Mouse (Mus musculus) MEL (cell line): ENCODE measurements at regions not wholly inside any gene's neighbourhood (a gene's known extent, or its start where the extent isn't known, plus 50 kb on each side); places are given as distances from the start of the nearest gene placed in this dataset.

ENCODE experiments used
- DNase-seq: peaks from one replicate; pipeline ENCODE4 v3.0.0; 2011; ENCODE audit warnings: low read depth, low spot score
- H3K27ac ChIP-seq: 2 replicates; pipeline ENCODE4 v1.5.1; 2012; ENCODE audit warnings: low read depth, mild to moderate bottlenecking, control low read depth, low read length, moderate library complexity; ENCODE audit not compliant: control insufficient read depth
- H3K27me3 ChIP-seq, 2 experiments: fragments of 150-350 bp in 1 of 2; sonication (generic) in 1 of 2; 2 replicates each; pipeline ENCODE4 v1.6.1; 2012; ENCODE audit warnings: low read length in 2 of 2, mild to moderate bottlenecking in 2 of 2, improper control_type of control experiment in 1 of 2, moderate library complexity in 1 of 2; ENCODE audit not compliant: insufficient read depth in 2 of 2, control insufficient read depth in 1 of 2
- H3K36me3 ChIP-seq, 2 experiments: 2 replicates each; pipeline ENCODE4 v1.6.1; 2012 to 2014; ENCODE audit warnings: low read length in 2 of 2, improper control_type of control experiment in 1 of 2, inconsistent platforms in 1 of 2, mild to moderate bottlenecking in 1 of 2; ENCODE audit not compliant: insufficient read depth in 2 of 2, control insufficient read depth in 1 of 2
- H3K4me1 ChIP-seq, 2 experiments: fragments of 150-350 bp in 1 of 2; sonication (generic) in 1 of 2; 2 replicates each; pipeline ENCODE4 v1.6.1; 2012; ENCODE audit warnings: low read length in 2 of 2, improper control_type of control experiment in 1 of 2, mild to moderate bottlenecking in 1 of 2; ENCODE audit not compliant: insufficient read depth in 2 of 2, control insufficient read depth in 1 of 2
- H3K4me3 ChIP-seq, 2 experiments: fragments of 150-350 bp in 1 of 2; sonication (generic) in 1 of 2; 2 replicates each; pipeline ENCODE4 v1.5.1; 2012; ENCODE audit warnings: low read depth in 2 of 2, low read length in 2 of 2, mild to moderate bottlenecking in 2 of 2, moderate library complexity in 2 of 2, control low read depth in 1 of 2, improper control_type of control experiment in 1 of 2; ENCODE audit not compliant: control insufficient read depth in 1 of 2, insufficient read depth in 1 of 2
- H3K79me2 ChIP-seq: 2 replicates; pipeline ENCODE4 v1.6.1; 2012; ENCODE audit warnings: mild to moderate bottlenecking, low read length, moderate library complexity; ENCODE audit not compliant: control insufficient read depth, poor library complexity, insufficient read depth
- H3K9ac ChIP-seq: 2 replicates; pipeline ENCODE4 v1.6.1; 2012; ENCODE audit warnings: low read depth, mild to moderate bottlenecking, control low read depth, low read length, moderate library complexity; ENCODE audit not compliant: control insufficient read depth, poor library complexity, severe bottlenecking
- H3K9me3 ChIP-seq: fragments of 150-350 bp; sonication (generic); replicated peaks from 2 replicates; pipeline ENCODE4 v1.6.1; 2012; ENCODE audit warnings: mild to moderate bottlenecking, low read length, improper control_type of control experiment, moderate library complexity; ENCODE audit not compliant: insufficient read depth
- BHLHE40 ChIP-seq: IDR thresholded peaks from 2 replicates; pipeline ENCODE4 v1.6.1; 2012; ENCODE audit warnings: low read depth, mild to moderate bottlenecking, inconsistent platforms, low read length, improper control_type of control experiment, borderline replicate concordance
- CHD1 ChIP-seq: IDR thresholded peaks from 2 replicates; pipeline ENCODE4 v1.6.1; 2012; ENCODE audit warnings: low read depth, mild to moderate bottlenecking, inconsistent platforms, low read length, improper control_type of control experiment
- CHD2 ChIP-seq: IDR thresholded peaks from 2 replicates; pipeline ENCODE4 v1.6.1; 2011; ENCODE audit warnings: low read length, improper control_type of control experiment
- CTCF ChIP-seq, 3 experiments: IDR thresholded peaks in 2 of 3; conservative IDR thresholded peaks in 1 of 3; 2 replicates each; pipeline ENCODE4 v1.5.1; 2011 to 2012; ENCODE audit warnings: low read length in 3 of 3, low read depth in 2 of 3, mild to moderate bottlenecking in 2 of 3, improper control_type of control experiment in 1 of 3, inconsistent platforms in 1 of 3, mixed read lengths in 1 of 3, moderate library complexity in 1 of 3; ENCODE audit not compliant: control insufficient read depth in 1 of 3, insufficient read depth in 1 of 3, poor library complexity in 1 of 3, severe bottlenecking in 1 of 3
- ELF1 ChIP-seq: IDR thresholded peaks from 2 replicates; pipeline ENCODE4 v1.6.1; 2014; ENCODE audit warnings: low read depth, mild to moderate bottlenecking, inconsistent platforms, low read length, improper control_type of control experiment, moderate library complexity
- EP300 ChIP-seq, 2 experiments: IDR thresholded peaks; 2 replicates each; pipeline ENCODE4 v1.6.1; 2011; ENCODE audit warnings: improper control_type of control experiment in 2 of 2, low read length in 2 of 2, low read depth in 1 of 2, mild to moderate bottlenecking in 1 of 2
- ETS1 ChIP-seq: IDR thresholded peaks from 2 replicates; pipeline ENCODE4 v1.6.1; 2012; ENCODE audit warnings: low read depth, mild to moderate bottlenecking, inconsistent platforms, low read length, improper control_type of control experiment, moderate library complexity
- GABPA ChIP-seq: IDR thresholded peaks from 2 replicates; pipeline ENCODE4 v1.6.1; 2012; ENCODE audit warnings: low read depth, mild to moderate bottlenecking, inconsistent platforms, low read length, improper control_type of control experiment, moderate library complexity
- GATA1 ChIP-seq: IDR thresholded peaks from 2 replicates; pipeline ENCODE4 v1.6.1; 2011; ENCODE audit warnings: low read depth, low read length, improper control_type of control experiment
- KAT2A ChIP-seq: conservative IDR thresholded peaks from 2 replicates; pipeline ENCODE4 v1.6.1; 2012; ENCODE audit warnings: low read depth, low read length, improper control_type of control experiment, inconsistent platforms
- MAZ ChIP-seq: IDR thresholded peaks from 2 replicates; pipeline ENCODE4 v1.6.1; 2012; ENCODE audit warnings: low read depth, mild to moderate bottlenecking, inconsistent platforms, low read length, improper control_type of control experiment
- MEF2A ChIP-seq: IDR thresholded peaks from 2 replicates; pipeline ENCODE4 v1.6.1; 2014; ENCODE audit warnings: low read depth, mild to moderate bottlenecking, inconsistent platforms, low read length, improper control_type of control experiment; ENCODE audit not compliant: poor library complexity, insufficient replicate concordance, severe bottlenecking; ENCODE audit errors: extremely low read depth
- MXI1 ChIP-seq: IDR thresholded peaks from 2 replicates; pipeline ENCODE4 v1.6.1; 2011; ENCODE audit warnings: mild to moderate bottlenecking, low read depth, low read length, improper control_type of control experiment
- MYC ChIP-seq: IDR thresholded peaks from 2 replicates; pipeline ENCODE4 v1.6.1; 2011; ENCODE audit warnings: low read depth, mild to moderate bottlenecking, low read length, improper control_type of control experiment, moderate library complexity
- NELFE ChIP-seq: IDR thresholded peaks from 2 replicates; pipeline ENCODE4 v1.6.1; 2011; ENCODE audit warnings: low read depth, low read length, improper control_type of control experiment
- POLR2A ChIP-seq, 2 experiments: IDR thresholded peaks; 2 replicates each; pipeline ENCODE4 v1.6.1; 2011 to 2012; ENCODE audit warnings: low read length in 2 of 2, mild to moderate bottlenecking in 2 of 2, control low read depth in 1 of 2, improper control_type of control experiment in 1 of 2, low read depth in 1 of 2, moderate library complexity in 1 of 2; ENCODE audit not compliant: control insufficient read depth in 1 of 2, insufficient read depth in 1 of 2, poor library complexity in 1 of 2
- SMC3 ChIP-seq: IDR thresholded peaks from 2 replicates; pipeline ENCODE4 v1.6.1; 2011; ENCODE audit warnings: low read depth, low read length, improper control_type of control experiment
- UBTF ChIP-seq: IDR thresholded peaks from 2 replicates; pipeline ENCODE4 v1.6.1; 2012; ENCODE audit warnings: low read depth, mild to moderate bottlenecking, inconsistent platforms, low read length, improper control_type of control experiment, moderate library complexity, borderline replicate concordance; ENCODE audit not compliant: insufficient read depth
- USF2 ChIP-seq, 2 experiments: IDR thresholded peaks; 2 replicates each; pipeline ENCODE4 v1.6.1; 2011 to 2012; ENCODE audit warnings: improper control_type of control experiment in 2 of 2, low read length in 2 of 2, borderline replicate concordance in 1 of 2, inconsistent platforms in 1 of 2, low read depth in 1 of 2, mild to moderate bottlenecking in 1 of 2; ENCODE audit not compliant: insufficient read depth in 1 of 2
- ZMIZ1 ChIP-seq: IDR thresholded peaks from 2 replicates; pipeline ENCODE4 v1.6.1; 2012; ENCODE audit warnings: low read depth, mild to moderate bottlenecking, inconsistent platforms, low read length, improper control_type of control experiment, moderate library complexity
- ZNF384 ChIP-seq: IDR thresholded peaks from 2 replicates; pipeline ENCODE4 v1.6.1; 2012; ENCODE audit warnings: low read depth, mild to moderate bottlenecking, inconsistent platforms, low read length, improper control_type of control experiment

DNA sequence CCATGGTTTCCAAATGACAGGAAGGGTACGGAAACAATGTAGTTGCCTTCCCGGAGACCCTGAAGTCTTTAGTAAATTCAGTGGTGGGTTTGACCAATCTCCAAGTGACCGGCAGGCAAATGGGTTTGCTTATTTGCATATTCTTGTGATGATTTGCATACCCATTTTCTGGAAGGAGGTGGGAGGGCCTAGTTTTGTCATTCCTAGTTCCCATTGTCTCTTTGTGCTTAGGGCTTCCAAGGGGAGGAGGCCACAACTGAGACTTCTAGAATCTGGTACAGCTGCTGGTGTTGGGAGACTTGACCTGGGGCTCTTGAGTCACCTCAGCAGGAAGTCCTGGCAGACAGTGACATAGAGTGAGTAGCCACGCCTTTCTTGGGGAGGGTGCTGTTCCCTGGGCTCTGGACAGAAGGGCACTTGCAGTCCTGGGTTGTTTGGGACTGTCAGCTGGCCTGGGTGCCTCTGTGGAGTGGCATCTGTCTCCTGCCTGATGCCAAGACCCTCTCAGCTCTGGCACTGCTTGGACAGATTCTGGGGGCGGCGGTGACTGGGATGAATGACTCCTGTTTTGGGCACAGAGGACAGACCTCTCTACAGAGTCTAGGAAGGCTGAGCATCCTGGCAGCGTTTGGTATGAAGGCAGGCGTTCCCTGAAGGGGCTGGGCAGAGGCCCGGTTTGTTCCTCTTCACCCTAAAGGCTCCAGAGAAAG lies 178.0 kb downstream of the Uaca start:
- no peaks in the 10 kb centered on the region for H3K36me3 ChIP-seq
- H3K4me1 ChIP-seq: no peaks in the 10 kb centered on the region
- no peak overlapping the region for H3K27ac ChIP-seq
- no peaks in the 10 kb centered on the region for H3K27me3 ChIP-seq
- no peak overlapping the region for H3K4me3 ChIP-seq
- TF ChIP-seq MEF2A: no peak
- no peaks in the 10 kb centered on the region for H3K79me2 ChIP-seq
- H3K9ac ChIP-seq: no peak overlapping the region
- no peaks in the 10 kb centered on the region for H3K9me3 ChIP-seq
- no peak for DNase-seq

DNA sequence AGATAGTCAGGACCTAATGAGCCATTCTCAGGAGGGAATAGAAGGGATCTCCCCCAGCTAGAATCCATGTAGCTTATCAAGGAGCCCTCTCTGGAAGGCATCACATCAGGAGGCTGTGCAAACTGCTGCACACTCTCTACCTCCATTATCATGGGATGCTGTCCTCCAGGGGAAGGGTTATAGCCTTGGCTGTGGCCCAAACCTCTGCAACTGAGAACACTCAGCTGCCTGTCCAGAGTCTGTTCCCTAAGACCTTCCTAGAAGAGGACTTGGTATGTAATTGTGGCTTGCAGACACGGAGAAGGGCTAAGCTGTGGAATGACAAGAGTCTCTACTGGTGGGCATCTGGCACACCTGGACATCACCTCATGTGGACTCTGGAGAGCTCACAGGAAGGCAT lies 180.2 kb downstream of the Uaca start:
- TF ChIP-seq GATA1 (no peak), GABPA (no peak), CTCF (IDR thresholded peaks at IDR 0.05 in 2 of 3, conservative IDR thresholded peaks at IDR 0.05 in 1 of 3; ENCODE audit: control insufficient read depth in 1 of 3, insufficient read depth in 1 of 3, low read depth in 2 of 3, low read length in 3 of 3, poor library complexity in 1 of 3, severe bottlenecking in 1 of 3) (no peak), CHD1 (no peak), CHD2 (no peak), SMC3 (no peak), BHLHE40 (no peak), MYC (no peak), MXI1 (no peak), ZMIZ1 (no peak), KAT2A (no peak), UBTF (no peak), USF2 (IDR thresholded peaks at IDR 0.05; ENCODE audit: borderline replicate concordance in 1 of 2, insufficient read depth in 1 of 2, low read depth in 1 of 2, low read length in 2 of 2) (no peak), MAZ (no peak), ETS1 (no peak), EP300 (IDR thresholded peaks at IDR 0.05; ENCODE audit: low read depth in 1 of 2, low read length in 2 of 2) (no peak), POLR2A (IDR thresholded peaks at IDR 0.05; ENCODE audit: control insufficient read depth in 1 of 2, insufficient read depth in 1 of 2, low read depth in 1 of 2, low read length in 2 of 2, poor library complexity in 1 of 2) (no peak), ZNF384 (no peak), NELFE (no peak), ELF1 (no peak)
- no peak overlapping the region for H3K4me3 ChIP-seq
- DNase-seq: no peak
- no peaks in the 10 kb centered on the region for H3K27me3 ChIP-seq
- H3K27ac ChIP-seq: no peak overlapping the region
- no peaks in the 10 kb centered on the region for H3K4me1 ChIP-seq
- no peaks in the 10 kb centered on the region for H3K79me2 ChIP-seq
- H3K9ac ChIP-seq: no peak overlapping the region
- no peaks in the 10 kb centered on the region for H3K36me3 ChIP-seq
- H3K9me3 ChIP-seq: no peaks in the 10 kb centered on the region
